Mouse (Mus musculus) lung, embryonic 15.5 days (tissue): ENCODE data around the gene Hepacam. TPM values are rescaled to one million over a fixed set of nuclear protein-coding genes. Genes with fewer than 3 reads are reported as not detected.

ENCODE experiments used
- ATAC-seq: fragments of 200-750 bp; cut with Nextera tagmentation; 2 replicates; pipeline ENCODE4 v1.8.0; 2017; ENCODE audit warnings: moderate number of reproducible peaks, borderline replicate concordance; ENCODE audit not compliant: low FRiP score, low TSS enrichment; ENCODE audit errors: extremely low read depth
- H3K27ac ChIP-seq: fragments of 300-500 bp; sonication (generic); 2 replicates; pipeline ENCODE4 v1.5.1; 2015; ENCODE audit warnings: moderate library complexity, mild to moderate bottlenecking, inconsistent platforms
- H3K27me3 ChIP-seq: fragments of 300-500 bp; sonication (generic); 2 replicates; pipeline ENCODE4 v1.6.1; 2015; ENCODE audit warnings: inconsistent platforms
- H3K36me3 ChIP-seq: fragments of 300-500 bp; sonication (generic); 2 replicates; pipeline ENCODE4 v1.6.1; 2015; ENCODE audit warnings: inconsistent platforms
- H3K4me1 ChIP-seq: fragments of 300-500 bp; sonication (generic); 2 replicates; pipeline ENCODE4 v1.6.1; 2015; ENCODE audit warnings: inconsistent platforms
- H3K4me2 ChIP-seq: fragments of 300-500 bp; sonication (generic); 2 replicates; pipeline ENCODE4 v1.6.1; 2015; ENCODE audit warnings: inconsistent platforms, mild to moderate bottlenecking, moderate library complexity
- H3K4me3 ChIP-seq: fragments of 300-500 bp; sonication (generic); 2 replicates; pipeline ENCODE4 v1.5.1; 2015; ENCODE audit warnings: mild to moderate bottlenecking, inconsistent platforms
- H3K9ac ChIP-seq: fragments of 300-500 bp; sonication (generic); 2 replicates; pipeline ENCODE4 v1.6.1; 2015; ENCODE audit warnings: inconsistent platforms
- H3K9me3 ChIP-seq: fragments of 300-500 bp; sonication (generic); 2 replicates; pipeline ENCODE4 v1.6.1; 2016; ENCODE audit warnings: inconsistent platforms
- WGBS: fragments of 180-500 bp; shearing (Covaris S2); methylation state at CpG from one replicate; pipeline ENCODE4 v1.1.7; 2015; 5-methylcytosine and 5-hydroxymethylcytosine counted together
- polyA plus RNA-seq: library from polyadenylated mRNA; unstranded; fragments of >200 nt; fragmentation: Nextera tagmentation; extraction: Ambion mirVana; gene quantifications from 2 replicates; pipeline ENCODE4 v1.2.1, GENCODE M21; 2015

Gene Hepacam
- polyA plus RNA-seq, 1 experiment from 2014 or later = 0.11 TPM

DNA sequence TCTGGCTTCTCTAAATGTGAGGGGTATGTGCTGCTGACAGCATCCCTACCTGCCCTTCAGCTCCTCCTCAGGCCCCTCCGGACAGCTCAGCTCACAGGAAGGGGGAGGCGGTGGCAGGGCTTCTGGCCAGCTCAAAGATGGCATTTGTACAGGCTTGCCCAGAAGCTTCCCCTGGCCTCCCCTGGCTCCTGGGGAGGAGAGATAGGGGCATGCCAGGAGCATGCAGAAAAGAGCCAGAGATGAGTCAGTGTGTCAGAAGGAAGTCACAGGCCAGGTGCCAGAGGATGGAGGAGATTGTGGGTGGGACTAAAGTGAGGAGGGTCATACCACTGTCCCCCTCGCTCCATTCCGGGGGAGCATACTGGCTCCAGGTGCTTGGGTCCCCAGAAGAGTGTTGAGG is 51.6 kb downstream of the Hepacam start:
- Histone ChIP-seq H3K36me3 (no peaks in the 10 kb centered on the region), H3K4me2 (no peak overlapping the region), H3K4me1 (0 out of 2 replicates have a peak, but pooled peaks cover 8% of the 10 kb centered on the region), H3K27ac (no peak overlapping the region), H3K4me3 (no peak overlapping the region), H3K9ac (no peak overlapping the region), H3K9me3 (no peaks in the 10 kb centered on the region), H3K27me3 (no peaks in the 10 kb centered on the region)
- ATAC-seq = no peak
- WGBS = 72% methylated on average over 4 of the region's 4 CpGs

DNA sequence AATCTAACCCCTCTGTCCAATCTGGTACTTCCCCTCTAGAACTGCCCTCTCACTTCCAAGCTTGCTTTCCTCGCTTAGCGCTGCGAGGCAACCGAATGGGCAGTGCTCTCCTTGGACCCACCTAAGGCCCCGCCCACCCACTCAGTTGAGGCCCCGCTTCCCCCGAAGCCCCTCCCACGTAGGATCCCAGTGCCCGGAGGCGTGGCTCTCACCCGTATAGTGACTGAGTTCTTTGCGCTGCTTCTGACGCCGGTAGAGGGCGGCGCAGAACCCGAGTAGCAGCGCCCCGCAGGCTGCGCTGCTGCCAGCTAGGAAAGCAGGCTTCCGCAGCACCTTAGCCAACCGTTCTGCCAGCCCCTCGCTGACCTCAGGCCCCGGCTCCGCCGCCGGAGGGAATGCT is 53.5 kb downstream of the Hepacam start:
- no peaks in the 10 kb centered on the region for H3K9me3 ChIP-seq

DNA sequence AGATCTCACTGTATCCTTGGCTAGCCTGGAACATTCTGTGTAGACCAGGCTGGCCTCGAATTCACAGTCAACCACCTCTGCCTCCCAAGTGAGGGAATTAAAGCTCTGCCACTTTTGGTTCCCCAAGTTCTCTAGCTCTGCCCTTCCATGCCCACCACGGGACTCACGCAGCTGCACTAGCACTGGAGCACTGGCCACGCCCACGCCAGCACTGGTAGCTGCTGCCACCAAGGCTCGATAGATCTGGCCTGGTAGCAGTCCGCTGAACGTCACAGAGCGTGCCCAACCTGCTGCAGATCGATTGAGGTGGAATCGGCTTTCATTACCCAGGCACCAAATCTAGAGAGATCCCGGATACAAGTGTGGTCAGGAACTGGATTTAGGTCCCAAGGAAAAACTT is 54.1 kb downstream of the Hepacam start:
- no peak overlapping the region for H3K27ac ChIP-seq
- H3K4me1 ChIP-seq = 0 out of 2 replicates have a peak, but pooled peaks cover 8% of the 10 kb centered on the region
- no peaks in the 10 kb centered on the region for H3K36me3 ChIP-seq
- H3K27me3 ChIP-seq = no peaks in the 10 kb centered on the region
- H3K9ac ChIP-seq = no peak overlapping the region
- H3K4me2 ChIP-seq = peak overlapping the region; percentile 61
- ATAC-seq = peak; percentile 32
- H3K4me3 ChIP-seq = peak overlapping the region; percentile 30; the same call in 1 of the 2 replicates
- 25% methylated on average over 12 of the region's 12 CpGs for WGBS
- H3K9me3 ChIP-seq = no peaks in the 10 kb centered on the region

More for the DNA sequence above, 53.5 kb downstream of the Hepacam start:
- H3K36me3 ChIP-seq = no peaks in the 10 kb centered on the region
- no peaks in the 10 kb centered on the region for H3K27me3 ChIP-seq
- H3K4me2 ChIP-seq = peak overlapping the region; percentile 61
- H3K9ac ChIP-seq = no peak overlapping the region
- H3K4me1 ChIP-seq = 0 out of 2 replicates have a peak, but pooled peaks cover 8% of the 10 kb centered on the region
- peak; percentile 91 for ATAC-seq
- no peak overlapping the region for H3K27ac ChIP-seq
- WGBS = under 1% methylated on average over 27 of the region's 27 CpGs
- peak overlapping the region; percentile 30 for H3K4me3 ChIP-seq

DNA sequence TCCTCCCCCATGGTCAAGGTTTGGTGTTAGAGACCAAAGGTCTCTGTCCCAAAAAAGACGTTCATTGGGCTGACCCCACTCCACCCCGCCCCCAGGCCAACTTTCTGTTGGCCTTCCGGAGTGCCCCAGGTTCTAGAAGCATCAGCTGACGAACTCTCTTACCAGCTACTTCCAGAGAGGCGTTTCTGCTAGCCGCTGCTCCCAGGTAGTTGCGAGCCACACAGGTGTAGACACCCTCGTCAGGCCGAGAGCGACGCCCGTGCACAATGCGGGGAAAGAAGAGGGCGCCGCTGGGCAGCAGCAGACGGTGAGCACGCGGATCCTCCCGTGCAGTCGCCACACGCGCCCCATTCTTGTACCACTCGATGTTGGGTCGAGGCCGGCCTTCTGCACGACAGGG is 62.2 kb downstream of the Hepacam start:
- Histone ChIP-seq H3K4me1 (peaks cover 24% of the 10 kb centered on the region), H3K9me3 (no peaks in the 10 kb centered on the region), H3K27ac (no peak overlapping the region), H3K27me3 (peaks cover 68% of the 10 kb centered on the region), H3K36me3 (no peaks in the 10 kb centered on the region), H3K9ac (no peak overlapping the region), H3K4me2 (no peak overlapping the region), H3K4me3 (no peak overlapping the region)
- WGBS = 16% methylated on average over 26 of the region's 26 CpGs
- no peak for ATAC-seq

DNA sequence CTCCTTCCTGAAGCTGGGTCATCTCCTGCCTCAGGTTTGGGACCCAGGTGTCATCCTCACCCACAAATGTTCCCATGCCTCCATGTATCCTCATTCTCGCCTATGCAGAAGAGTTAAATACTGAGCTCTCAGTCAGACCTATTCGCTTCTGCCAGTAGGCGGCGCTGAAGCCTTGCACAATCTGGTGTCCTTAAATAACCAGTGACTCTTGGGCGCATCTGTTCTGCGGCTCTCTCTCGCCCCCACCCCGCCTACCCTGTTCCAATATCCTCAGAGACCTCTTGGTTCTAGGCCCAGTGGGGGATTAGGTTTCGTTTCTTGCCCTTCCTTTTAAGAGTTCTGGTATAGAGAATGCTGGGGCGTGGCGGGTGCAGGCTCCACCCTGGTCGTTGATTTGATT is 63.4 kb downstream of the Hepacam start:
- H3K4me1 ChIP-seq = peaks cover 24% of the 10 kb centered on the region
- H3K27me3 ChIP-seq = peaks cover 80% of the 10 kb centered on the region
- ATAC-seq = peak; percentile 75
- H3K4me2 ChIP-seq = peak overlapping the region; percentile 44
- no peak overlapping the region for H3K27ac ChIP-seq
- H3K9me3 ChIP-seq = no peaks in the 10 kb centered on the region
- under 1% methylated on average over 12 of the region's 12 CpGs for WGBS
- peak overlapping the region; percentile 21; the same call in 1 of the 2 replicates for H3K4me3 ChIP-seq
- H3K9ac ChIP-seq = no peak overlapping the region
- no peaks in the 10 kb centered on the region for H3K36me3 ChIP-seq

DNA sequence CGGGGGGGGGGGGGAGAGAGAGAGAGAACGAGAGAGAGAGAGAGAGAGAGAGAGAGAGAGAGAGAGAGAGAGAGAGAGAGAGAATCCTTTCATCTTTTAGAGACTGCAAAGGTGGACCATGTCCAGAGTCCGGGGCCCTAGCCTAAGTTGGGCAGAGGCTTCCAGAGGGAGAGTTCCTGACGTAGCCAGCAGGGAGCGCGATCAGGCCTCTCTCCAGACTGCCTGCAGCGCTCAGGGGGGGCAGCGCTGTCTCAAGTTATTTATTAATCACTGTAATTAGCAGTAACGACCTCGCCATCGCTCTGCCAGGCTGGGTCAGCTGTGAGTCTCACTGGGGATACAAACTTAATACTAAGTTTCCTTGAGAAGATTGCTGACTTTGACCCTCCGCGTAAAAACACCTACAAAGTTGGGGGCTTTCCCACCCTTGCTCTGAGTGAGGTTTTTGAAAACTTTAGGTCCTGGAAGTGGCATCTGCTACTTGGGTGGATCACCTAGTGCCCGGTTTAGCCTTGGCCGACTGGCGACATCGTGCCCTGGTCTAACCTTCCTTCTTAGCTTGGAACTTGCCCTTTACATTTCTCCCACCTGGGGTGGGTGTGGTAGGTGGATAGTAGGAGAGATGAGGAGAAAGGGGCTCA is 65.0 kb downstream of the Hepacam start:
- no peaks in the 10 kb centered on the region for H3K9me3 ChIP-seq
- ATAC-seq = 0 out of 2 replicates have a peak, but pooled peaks have one; percentile 58
- no peak overlapping the region for H3K27ac ChIP-seq
- H3K36me3 ChIP-seq = no peaks in the 10 kb centered on the region
- no peak overlapping the region for H3K9ac ChIP-seq
- peaks cover 86% of the 10 kb centered on the region for H3K27me3 ChIP-seq
- WGBS = under 1% methylated on average over 16 of the region's 17 CpGs
- H3K4me3 ChIP-seq = peak overlapping the region; percentile 34
- peak overlapping the region; percentile 68 for H3K4me2 ChIP-seq
- peaks cover 24% of the 10 kb centered on the region for H3K4me1 ChIP-seq

DNA sequence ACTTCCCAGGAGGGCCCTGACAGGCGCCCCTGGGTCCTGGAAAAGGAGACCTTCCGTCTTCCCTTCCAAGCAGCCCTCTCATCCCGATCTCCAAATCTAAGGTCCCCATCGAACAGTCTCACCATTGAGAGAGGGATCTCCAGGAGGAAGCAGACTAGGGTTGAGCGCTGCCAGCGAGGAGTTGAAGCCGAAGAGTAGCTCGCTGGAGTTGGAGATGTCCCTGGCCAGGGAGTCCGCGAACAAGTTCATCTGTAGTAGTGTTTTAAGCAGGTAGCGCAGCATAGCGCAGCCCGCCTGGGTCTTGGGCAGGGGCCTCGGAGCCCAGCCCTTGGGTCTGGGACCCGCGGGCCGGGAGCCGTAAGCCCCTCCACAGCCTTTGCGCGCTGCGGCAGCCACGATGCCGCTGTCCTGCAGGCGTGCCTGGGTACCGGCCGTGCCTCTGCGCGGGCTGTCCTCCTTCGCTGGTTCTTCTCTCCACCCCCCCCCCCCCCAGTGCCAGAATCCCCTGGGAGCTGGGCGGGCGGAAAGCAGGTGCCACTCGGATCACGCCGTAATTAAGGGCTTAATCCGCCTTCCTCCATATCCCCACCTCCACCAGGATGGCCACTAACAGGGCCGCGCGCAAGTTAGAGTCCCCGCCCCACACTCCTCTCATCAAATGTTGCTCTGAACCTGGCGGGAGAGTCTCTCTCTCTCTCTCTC is 65.7 kb downstream of the Hepacam start, which contains the start of gene Robo3:
Gene Robo3, minus strand, starts transcription at position 527 of the 702 bp plus-strand sequence.
- Histone ChIP-seq H3K4me1 (peaks cover 24% of the 10 kb centered on the region), H3K9me3 (no peaks in the 10 kb centered on the region), H3K4me3 (peak within 1 kb of the TSS; percentile 34), H3K36me3 (no peaks in the 10 kb centered on the region), H3K9ac (no peak within 1 kb of the TSS), H3K27ac (no peak within 1 kb of the TSS), H3K4me2 (peak within 1 kb of the TSS; percentile 68), H3K27me3 (peaks cover 79% of the 10 kb centered on the region)
- ATAC-seq = no peak
- under 1% methylated on average over 35 of the region's 40 CpGs for WGBS

DNA sequence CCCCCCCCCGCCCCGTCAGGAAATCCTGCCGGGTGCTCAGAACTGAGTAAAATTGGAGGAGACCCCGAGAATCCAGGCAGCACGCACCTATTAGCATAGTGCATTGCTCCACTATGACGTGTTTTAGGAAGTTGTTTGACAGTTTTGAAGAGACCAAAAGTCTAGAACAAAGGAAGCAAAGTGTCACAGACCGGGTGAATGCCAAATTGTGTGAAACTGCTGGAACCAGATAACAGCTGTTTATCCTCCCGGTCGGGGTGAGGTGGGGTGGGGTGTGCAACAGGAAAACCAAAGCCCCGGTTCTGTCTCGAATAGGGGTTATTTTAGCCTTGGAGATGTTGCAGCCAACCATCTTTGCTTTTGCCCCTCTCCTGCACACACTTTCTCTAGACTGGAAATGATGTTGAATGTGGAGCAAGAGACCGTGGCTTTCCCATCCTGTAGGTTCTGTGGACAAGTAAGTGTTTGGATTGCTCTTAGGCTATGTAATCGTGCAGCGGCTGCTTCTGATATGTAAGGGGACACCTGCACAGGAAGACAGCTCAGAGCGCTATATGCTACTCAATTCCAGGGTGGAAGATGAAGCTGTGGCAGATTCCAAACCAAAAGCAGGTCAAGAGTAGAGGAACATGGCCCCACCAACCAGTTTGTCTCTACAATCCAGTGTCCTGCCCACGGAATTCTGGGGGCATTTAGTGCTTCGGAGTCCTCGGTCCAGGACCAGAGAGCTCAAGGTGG is 66.8 kb downstream of the Hepacam start:
- 0 out of 2 replicates have a peak, but pooled peaks have one; percentile 17 for ATAC-seq
- Histone ChIP-seq H3K4me1 (peaks cover 29% of the 10 kb centered on the region), H3K9ac (no peak overlapping the region), H3K36me3 (no peaks in the 10 kb centered on the region), H3K9me3 (no peaks in the 10 kb centered on the region), H3K27ac (no peak overlapping the region), H3K4me3 (peak overlapping the region; percentile 34; the same call in 1 of the 2 replicates), H3K4me2 (peak overlapping the region; percentile 68), H3K27me3 (peaks cover 71% of the 10 kb centered on the region)
- WGBS = 1% methylated on average over 18 of the region's 18 CpGs

DNA sequence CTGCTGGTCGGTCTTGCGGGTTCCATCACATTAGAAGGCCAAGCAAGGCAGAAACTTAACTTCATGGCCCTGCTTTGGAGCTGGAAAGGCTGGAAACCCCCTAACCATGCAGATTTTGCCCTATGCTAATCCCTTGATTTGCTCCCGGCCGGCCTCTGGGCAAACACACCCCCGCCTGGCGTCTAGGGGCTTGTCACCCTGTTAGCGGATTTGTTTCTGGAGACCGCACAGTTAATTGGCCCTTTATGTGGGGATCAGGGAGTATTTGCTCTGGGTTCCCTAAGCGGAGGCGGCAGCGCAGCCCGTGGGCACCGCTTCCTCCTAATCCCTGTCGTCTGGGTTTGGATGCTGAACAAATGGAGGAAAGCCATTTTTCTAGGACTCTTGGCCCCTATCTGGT is 67.8 kb downstream of the Hepacam start:
- Histone ChIP-seq H3K4me1 (peaks cover 29% of the 10 kb centered on the region), H3K4me2 (no peak overlapping the region), H3K4me3 (no peak overlapping the region), H3K36me3 (no peaks in the 10 kb centered on the region), H3K27me3 (peaks cover 62% of the 10 kb centered on the region), H3K27ac (no peak overlapping the region), H3K9ac (no peak overlapping the region), H3K9me3 (no peaks in the 10 kb centered on the region)
- no peak for ATAC-seq
- WGBS = 4% methylated on average over 14 of the region's 14 CpGs

DNA sequence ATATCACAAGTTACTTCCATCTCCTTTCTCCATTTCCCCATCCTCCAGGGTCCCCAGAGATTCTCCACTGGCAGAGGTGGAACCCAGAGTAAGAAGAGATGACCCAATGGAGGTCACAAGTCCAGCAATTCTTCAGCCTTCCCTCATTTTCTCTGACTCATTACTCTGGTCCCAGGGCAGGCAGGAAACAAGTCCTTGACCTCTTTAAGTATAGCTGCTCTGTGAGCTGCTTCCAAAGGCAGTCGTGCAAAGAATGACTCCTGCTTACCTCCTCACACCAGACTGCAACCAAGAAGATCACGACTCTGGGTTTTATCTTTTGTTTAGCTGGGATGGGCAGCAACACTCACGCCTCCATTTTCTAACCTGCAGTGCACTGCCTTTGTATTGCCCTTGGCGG is 68.5 kb downstream of the Hepacam start:
- Histone ChIP-seq H3K27me3 (peaks cover 55% of the 10 kb centered on the region), H3K36me3 (no peaks in the 10 kb centered on the region), H3K9me3 (no peaks in the 10 kb centered on the region), H3K27ac (no peak overlapping the region), H3K4me2 (no peak overlapping the region), H3K9ac (no peak overlapping the region), H3K4me1 (peaks cover 29% of the 10 kb centered on the region), H3K4me3 (no peak overlapping the region)
- 14% methylated on average over 4 of the region's 4 CpGs for WGBS
- ATAC-seq = no peak
